Mouse (Mus musculus): ENCODE results near the gene 4930451I11Rik.

Gene 4930451I11Rik

DNA sequence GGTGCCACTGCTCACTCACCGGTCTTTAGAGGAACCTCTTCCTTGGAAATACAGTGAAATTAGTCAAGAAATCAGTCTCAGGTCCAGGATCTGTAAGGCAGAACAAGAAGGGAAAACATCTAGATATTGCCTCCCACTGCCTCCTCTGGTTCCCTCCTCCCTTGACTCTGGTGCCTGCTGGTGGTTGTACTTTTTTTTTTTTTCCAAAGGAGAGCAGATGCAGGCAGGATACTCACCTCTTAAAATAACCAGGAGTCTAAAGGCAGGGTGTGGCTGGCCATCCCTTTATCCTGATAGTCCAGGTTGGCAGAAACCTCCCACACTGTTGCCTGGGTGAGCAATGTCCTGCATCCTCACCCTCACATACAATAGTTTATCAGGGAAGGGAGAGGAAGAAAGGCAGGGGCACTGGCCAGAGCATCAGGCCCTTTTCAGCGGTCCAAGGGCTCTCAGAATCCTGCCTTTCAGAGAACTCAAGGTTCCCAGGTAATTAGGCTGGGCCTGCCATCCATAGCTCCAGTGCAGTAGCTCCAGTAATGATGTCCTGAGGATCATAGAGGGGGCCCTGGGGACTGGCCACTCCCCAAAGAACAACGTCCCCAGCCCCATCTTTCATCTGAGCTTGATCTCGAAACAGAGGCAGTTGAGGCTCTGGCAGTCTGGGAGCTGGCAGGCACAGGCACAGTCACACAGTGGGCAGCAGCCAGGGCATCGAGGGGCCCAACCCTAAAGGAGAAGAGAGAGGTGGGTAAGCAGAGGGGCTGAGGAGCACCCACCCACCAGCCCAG is 31.0 kb downstream of the 4930451I11Rik start:
- no peak for DNase-seq (ENCODE audit: low spot score)

- peak; percentile 65 for DNase-seq (ENCODE audit: low spot score)
These were observed 31.8 kb downstream of the 4930451I11Rik start for GRCm38 (mm10) chr7:126799468-126800268.

DNA sequence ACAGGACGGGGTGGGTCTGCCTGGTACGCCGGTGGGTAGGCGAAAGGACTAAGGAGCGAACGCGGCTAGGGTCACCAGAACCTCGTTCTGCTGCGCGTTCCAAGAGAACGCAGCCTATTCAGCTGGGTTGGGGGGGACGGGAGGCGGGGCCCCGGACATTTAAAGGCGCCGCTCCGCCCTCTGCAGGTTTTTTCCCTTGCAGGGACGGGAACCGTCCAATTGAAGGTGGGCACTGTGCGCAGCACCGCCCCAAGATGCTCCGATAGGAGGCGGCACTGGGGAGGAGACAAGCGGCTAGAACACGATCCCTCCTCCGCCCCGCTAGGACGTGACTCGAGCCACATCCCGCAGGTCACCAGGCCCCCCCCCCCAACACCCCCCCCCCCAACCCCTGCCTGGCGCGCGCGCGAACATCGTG is 32.4 kb downstream of the 4930451I11Rik start:
- DNase-seq (ENCODE audit: low spot score) = peak; percentile 91

DNA sequence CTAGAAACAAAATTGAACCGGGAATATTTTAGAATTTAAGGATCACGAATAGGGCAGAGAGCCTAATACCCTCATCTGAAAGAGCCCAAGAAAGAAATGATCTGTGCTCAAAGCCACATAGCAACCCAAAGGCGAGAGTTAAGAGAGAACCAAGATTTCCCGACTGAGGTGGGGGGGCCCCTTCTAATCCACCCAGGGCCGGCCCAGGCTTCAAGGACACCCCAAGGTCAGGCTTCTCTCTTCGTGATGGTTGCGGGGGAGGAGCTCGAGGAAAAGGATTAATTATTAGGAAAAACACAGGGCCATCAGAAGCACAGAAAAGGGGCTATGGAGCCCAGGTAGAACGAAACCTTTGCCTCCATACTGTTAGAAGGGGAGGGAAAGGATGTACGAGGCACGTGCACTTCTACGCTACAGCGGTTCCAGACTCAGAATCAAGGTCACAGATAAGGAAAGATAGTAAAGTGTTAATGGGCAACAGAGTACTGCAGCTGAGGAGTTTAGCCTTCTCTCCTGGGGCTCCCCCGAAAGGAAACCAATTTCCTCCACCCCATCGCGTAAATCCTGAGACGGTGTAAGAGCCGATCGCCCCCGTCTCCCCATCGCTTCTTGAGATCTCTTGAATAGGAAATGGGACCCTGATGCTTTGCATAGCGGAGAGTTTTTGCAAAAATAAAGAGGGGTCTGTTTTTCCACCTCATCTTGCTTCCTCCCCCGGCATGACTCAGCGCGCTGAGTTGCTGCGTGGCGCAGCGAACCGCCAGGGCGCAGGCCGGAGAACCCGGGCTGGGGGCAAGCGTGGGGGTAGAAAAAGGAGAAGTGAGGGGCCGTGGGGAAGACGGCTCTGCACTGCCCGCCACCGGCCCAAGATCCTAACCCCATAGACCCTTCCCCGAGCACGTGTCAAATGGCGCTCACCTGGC is 33.1 kb downstream of the 4930451I11Rik start:
- DNase-seq (ENCODE audit: low spot score) = peak; percentile 47

GRCm38 (mm10) chr7:126797411-126798126 is 33.9 kb downstream of the 4930451I11Rik start, which contains the start of gene Fam57b:
Gene Fam57b, plus strand, starts transcription at chr7:126797668.
- no peak for DNase-seq (ENCODE audit: low spot score)

GRCm38 (mm10) chr7:126796350-126796932 is 35.0 kb downstream of the 4930451I11Rik start:
- DNase-seq (ENCODE audit: low spot score) = no peak

DNA sequence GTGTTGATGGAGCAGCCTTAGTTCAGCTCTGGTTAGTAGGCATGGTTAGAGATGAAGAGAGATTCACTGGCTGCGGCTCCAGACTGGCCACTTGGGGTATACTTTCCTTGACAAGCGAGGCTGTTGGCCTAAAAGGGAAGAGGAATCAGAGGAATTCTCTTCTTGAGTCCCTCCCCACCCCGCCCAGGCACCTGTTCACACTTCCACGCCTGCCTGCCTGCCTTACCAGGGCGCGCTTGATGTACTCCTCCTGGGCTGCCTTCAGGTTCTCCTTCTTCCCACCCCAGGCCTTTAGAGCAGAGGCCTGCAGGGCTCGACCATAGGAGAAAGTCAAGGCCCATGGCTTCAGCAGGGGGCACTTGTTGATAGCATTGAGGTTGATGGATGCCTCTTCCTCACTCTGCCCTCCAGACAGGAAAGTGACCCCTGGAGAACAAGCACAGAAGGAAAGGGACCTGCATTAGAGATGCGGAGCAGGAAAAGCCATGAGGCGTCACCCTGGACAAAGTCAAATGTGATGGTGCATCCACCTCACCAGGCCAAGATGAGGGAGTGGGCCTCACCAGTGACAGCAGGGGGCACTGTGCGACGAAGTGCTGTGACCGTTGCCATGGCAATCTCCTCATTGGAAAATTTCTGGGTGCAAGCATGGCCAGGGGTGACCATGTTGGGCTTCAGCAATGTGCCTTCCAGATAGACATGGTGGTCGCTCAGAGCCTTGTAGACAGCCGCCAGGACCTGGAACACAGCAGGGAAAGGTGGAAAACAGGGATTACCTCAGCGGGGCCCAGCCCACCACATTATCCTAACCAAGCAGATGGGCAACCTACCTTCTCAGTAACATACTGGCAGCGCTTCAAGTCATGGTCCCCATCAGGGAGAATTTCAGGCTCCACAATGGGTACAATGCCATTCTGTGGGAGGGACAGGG is 35.8 kb downstream of the 4930451I11Rik start:
- DNase-seq (ENCODE audit: low spot score) = no peak

DNA sequence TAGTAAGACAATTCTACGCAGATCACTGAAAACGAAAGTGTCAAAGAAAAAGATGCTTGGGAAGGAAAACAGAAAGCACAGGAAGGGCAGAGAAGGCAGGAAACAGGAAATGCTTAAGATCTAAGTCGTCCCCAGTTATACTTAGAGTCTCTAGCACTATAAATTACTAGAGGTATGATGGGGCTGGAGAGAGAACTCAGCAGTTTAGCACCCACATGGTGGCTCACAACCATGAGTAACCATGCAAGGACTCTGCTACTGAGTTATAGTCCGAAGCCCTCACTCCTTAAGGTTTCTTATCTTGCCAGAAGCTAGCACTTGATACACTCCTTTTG is 37.2 kb downstream of the 4930451I11Rik start:
- no peak for DNase-seq (ENCODE audit: low spot score)

GRCm38 (mm10) chr7:126793456-126794270 is 37.8 kb downstream of the 4930451I11Rik start:
- DNase-seq (ENCODE audit: low spot score) = no peak

GRCm38 (mm10) chr7:126792721-126793443 is 38.6 kb downstream of the 4930451I11Rik start:
- DNase-seq (ENCODE audit: low spot score) = no peak

GRCm38 (mm10) chr7:126791851-126792720 is 39.4 kb downstream of the 4930451I11Rik start, which contains the start of gene Ppp4c:
Gene Ppp4c, minus strand, starts transcription at chr7:126792496.
- peak; percentile 95 for DNase-seq (ENCODE audit: low spot score)

DNA sequence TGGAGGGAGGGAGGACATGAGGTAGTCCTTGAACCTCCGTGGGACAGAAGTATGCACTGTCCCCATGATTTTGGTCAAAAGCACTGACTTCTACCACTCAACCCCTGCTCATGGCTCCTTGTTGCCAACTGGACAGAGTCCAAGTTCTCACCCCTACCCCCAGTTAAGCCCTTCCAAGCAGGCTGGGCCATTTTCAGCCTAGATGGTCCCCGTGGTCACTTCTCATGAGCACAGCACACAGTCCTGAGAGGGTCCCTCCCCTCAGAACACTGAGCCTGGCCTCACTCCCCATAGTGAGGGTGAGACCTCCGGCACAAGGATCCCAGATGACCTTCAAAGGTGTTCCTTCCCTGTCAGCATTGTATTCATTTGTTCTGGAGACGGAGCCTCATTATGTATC is 42.3 kb downstream of the 4930451I11Rik start:
- DNase-seq (ENCODE audit: low spot score) = no peak

DNA sequence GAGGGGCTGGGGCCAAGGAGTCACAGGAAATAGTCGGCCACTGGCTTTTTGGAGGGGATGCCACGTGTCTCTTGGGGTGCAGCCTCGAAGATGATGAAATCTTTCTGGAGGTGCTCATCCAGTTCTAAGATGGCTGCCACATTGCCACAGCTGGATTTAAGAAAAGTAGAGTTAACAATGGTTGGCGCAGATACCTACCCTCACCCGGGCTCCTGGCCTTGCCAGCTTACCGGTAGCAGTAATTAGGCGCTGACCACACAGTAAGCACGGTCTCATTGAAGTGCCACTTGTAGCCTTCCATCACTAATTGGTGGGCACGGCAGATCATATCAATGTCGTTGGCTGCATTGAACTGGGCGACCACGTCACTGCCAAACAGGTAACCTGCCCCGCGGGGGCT is 45.3 kb downstream of the 4930451I11Rik start:
- DNase-seq (ENCODE audit: low spot score) = no peak

GRCm38 (mm10) chr7:126785056-126785455 is 46.4 kb downstream of the 4930451I11Rik start:
- DNase-seq (ENCODE audit: low spot score) = no peak

- no peak for DNase-seq (ENCODE audit: low spot score)
These were observed 47.0 kb downstream of the 4930451I11Rik start for GRCm38 (mm10) chr7:126784469-126784868.

- DNase-seq (ENCODE audit: low spot score) = no peak
These were observed 48.7 kb downstream of the 4930451I11Rik start for GRCm38 (mm10) chr7:126782693-126783092.

- no peak for DNase-seq (ENCODE audit: low spot score)
These were observed 49.6 kb downstream of the 4930451I11Rik start for GRCm38 (mm10) chr7:126781661-126782370.

All from c-Kit-positive CD71-positive TER-119-positive erythroid progenitor cells, embryonic 14.5 days (primary cell).